20 mouse cellular contexts compared by ENCODE assay signal in genomic region chr8:3411085-3411484, GRCm38 (mm10). TPM values are rescaled to one million over a fixed set of nuclear protein-coding genes. Genes with fewer than 3 reads are reported as not detected.
A peak's percentile ranks its signal among the peaks of the same experiment; 100 is the strongest.
DNase-seq lines count a peak whose midpoint lies in the region; ATAC-seq and TF ChIP-seq lines count a peak whose summit lies in the region.
"Had no signal": no experiment of that assay in that cellular context is flagged by ENCODE, and none has a peak within 500 bp of the region (broad histone marks: within the 10 kb centered on the region; RNA-seq: fewer than 3 reads in every experiment).

No protein-coding gene starts in this region.

- ATAC-seq in liver, embryonic 15.5 days (ENCODE audit: insufficient read depth), result peak; percentile 24
- ATAC-seq in stomach, postnatal 0 days (ENCODE audit: low FRiP score, low TSS enrichment), result no peak
- no peak for ATAC-seq in kidney, embryonic 14.5 days (ENCODE audit: low FRiP score, low TSS enrichment)
- ATAC-seq: midbrain, embryonic 15.5 days had no signal

- intact Hi-C loops in heart, adult 2 months (cut with DNase I), result no loop called here
- intact Hi-C loops in heart, postnatal 14 days (cut with DNase I), result no loop called here

- peaks cover 16% of the 10 kb centered on the region for H3K4me1 ChIP-seq in heart, adult 2 months (ENCODE audit: control insufficient read depth, insufficient read depth, low read length)
- H3K4me1 ChIP-seq in embryonic fibroblast, embryonic 13.5 days (ENCODE audit: control insufficient read depth, insufficient read depth, low read length), result peaks cover 32% of the 10 kb centered on the region
- peaks cover 83% of the 10 kb centered on the region for H3K4me1 ChIP-seq in liver, embryonic 15.5 days (replicated peaks)
- peaks cover 2% of the 10 kb centered on the region; the same call in 1 of the 2 replicates for H3K4me1 ChIP-seq in stomach, postnatal 0 days (replicated peaks; ENCODE audit: control insufficient read depth, insufficient read depth)
- 0 out of 2 replicates have a peak, but pooled peaks cover 3% of the 10 kb centered on the region for H3K4me1 ChIP-seq in kidney, embryonic 14.5 days (ENCODE audit: control insufficient read depth, insufficient read depth, low read length)
- H3K4me1 ChIP-seq: limb, embryonic 10.5 days had no signal

- DNase-seq in heart, adult 2 months, result no peak
- no peak for DNase-seq in heart, postnatal 14 days
- DNase-seq in stomach, postnatal 0 days (ENCODE audit: low spot score), result no peak
- DNase-seq in kidney, adult 8-10 months, result no peak
- no peak for DNase-seq in frontal cortex, postnatal 14 days (ENCODE audit: low spot score in 2 of 2)
- DNase-seq: cerebellum, adult 9-11 months; heart, postnatal 4 days; kidney, postnatal 10 days; retina, postnatal 1 day had no signal

- H3K9ac ChIP-seq in heart, adult 2 months (ENCODE audit: low read depth, low read length), result no peak overlapping the region
- H3K9ac ChIP-seq in liver, embryonic 15.5 days, result no peak overlapping the region
- no peak overlapping the region for H3K9ac ChIP-seq in stomach, postnatal 0 days (ENCODE audit: low read length)
- H3K9ac ChIP-seq in kidney, embryonic 14.5 days (ENCODE audit: low read depth, low read length), result no peak overlapping the region
- H3K9ac ChIP-seq: heart, embryonic 12.5 days; lung, embryonic 15.5 days; midbrain, embryonic 15.5 days had no signal

- H3K9me3 ChIP-seq in liver, embryonic 15.5 days (replicated peaks), result no peaks in the 10 kb centered on the region
- no peaks in the 10 kb centered on the region for H3K9me3 ChIP-seq in stomach, postnatal 0 days (ENCODE audit: control insufficient read depth, low read length)
- H3K9me3 ChIP-seq in kidney, embryonic 14.5 days (ENCODE audit: control insufficient read depth, low read length), result no peaks in the 10 kb centered on the region
- H3K9me3 ChIP-seq: heart, embryonic 12.5 days; limb, embryonic 10.5 days; lung, embryonic 15.5 days; midbrain, embryonic 15.5 days had no signal

- no peak overlapping the region for H3K4me3 ChIP-seq in heart, adult 2 months
- no peak overlapping the region for H3K4me3 ChIP-seq in embryonic fibroblast, embryonic 13.5 days (ENCODE audit: insufficient read depth, low read length)
- H3K4me3 ChIP-seq in liver, embryonic 15.5 days (replicated peaks), result no peak overlapping the region
- no peak overlapping the region for H3K4me3 ChIP-seq in stomach, postnatal 0 days (ENCODE audit: low read depth, low read length)
- H3K4me3 ChIP-seq in kidney, embryonic 14.5 days (ENCODE audit: low read length), result no peak overlapping the region
- H3K4me3 ChIP-seq: heart, embryonic 12.5 days; left cerebral cortex, adult 2 months; limb, embryonic 10.5 days; lung, embryonic 15.5 days; midbrain, embryonic 15.5 days had no signal

- no peak for TF ChIP-seq EP300 in heart, adult 2 months (IDR thresholded peaks at IDR 0.05; ENCODE audit: insufficient read depth, low read depth, low read length)
- TF ChIP-seq EP300 in stomach, postnatal 0 days (optimal IDR thresholded peaks at IDR 0.05), result no peak

- 80% methylated on average over 2 of the region's 2 CpGs for WGBS in heart, adult 2 months
- WGBS in liver, embryonic 15.5 days (ENCODE audit: insufficient replicate concordance), result 30% methylated on average over 2 of the region's 2 CpGs
- WGBS in stomach, postnatal 0 days, result 72% methylated on average over 2 of the region's 2 CpGs
- WGBS in kidney, embryonic 14.5 days, result 78% methylated on average over 2 of the region's 2 CpGs

- H3K4me2 ChIP-seq in liver, embryonic 15.5 days, result no peak overlapping the region
- H3K4me2 ChIP-seq in stomach, postnatal 0 days (replicated peaks; ENCODE audit: low read depth), result 0 out of 2 replicates have a peak overlapping the region, but pooled peaks have one; percentile 9
- H3K4me2 ChIP-seq in kidney, embryonic 14.5 days (replicated peaks; ENCODE audit: low read depth, low read length), result no peak overlapping the region
- H3K4me2 ChIP-seq: heart, embryonic 12.5 days; lung, embryonic 15.5 days; midbrain, embryonic 15.5 days had no signal

- 0 out of 2 replicates have a peak, but pooled peaks cover 1% of the 10 kb centered on the region for H3K79me2 ChIP-seq in heart, adult 2 months (replicated peaks; ENCODE audit: control insufficient read depth, insufficient read depth, low read length)

- H3K27ac ChIP-seq in heart, adult 2 months, result peak overlapping the region; percentile 82
- H3K27ac ChIP-seq in embryonic fibroblast, embryonic 13.5 days (ENCODE audit: insufficient read depth, low read length), result peak overlapping the region; percentile 20; the same call in 1 of the 2 replicates
- H3K27ac ChIP-seq in liver, embryonic 15.5 days (replicated peaks), result peak overlapping the region; percentile 67
- peak overlapping the region; percentile 61 for H3K27ac ChIP-seq in stomach, postnatal 0 days (replicated peaks)
- H3K27ac ChIP-seq in kidney, embryonic 14.5 days (ENCODE audit: low read depth, low read length), result no peak overlapping the region
- H3K27ac ChIP-seq: left cerebral cortex, adult 2 months; limb, embryonic 10.5 days; lung, embryonic 15.5 days; midbrain, embryonic 15.5 days had no signal

- no peak for TF ChIP-seq CTCF in heart, adult 2 months (IDR thresholded peaks at IDR 0.05)
- TF ChIP-seq CTCF in embryonic fibroblast, embryonic 13.5 days (IDR thresholded peaks at IDR 0.05; ENCODE audit: borderline replicate concordance, insufficient read depth, low read length), result no peak
- TF ChIP-seq CTCF in stomach, postnatal 0 days (IDR thresholded peaks at IDR 0.05; ENCODE audit: low read depth), result no peak

- no peaks in the 10 kb centered on the region for H3K27me3 ChIP-seq in heart, adult 2 months (ENCODE audit: control insufficient read depth, insufficient read depth, low read length)
- H3K27me3 ChIP-seq in liver, embryonic 15.5 days, result no peaks in the 10 kb centered on the region
- no peaks in the 10 kb centered on the region for H3K27me3 ChIP-seq in stomach, postnatal 0 days (ENCODE audit: control insufficient read depth, insufficient read depth, low read length)
- H3K27me3 ChIP-seq in kidney, embryonic 14.5 days (ENCODE audit: control insufficient read depth, insufficient read depth, low read length), result no peaks in the 10 kb centered on the region
- H3K27me3 ChIP-seq: heart, embryonic 12.5 days; lung, embryonic 15.5 days; midbrain, embryonic 15.5 days had no signal

- no peak for TF ChIP-seq POLR2A in heart, adult 2 months (IDR thresholded peaks at IDR 0.05; ENCODE audit: insufficient read depth, low read depth, low read length)
- no peak for TF ChIP-seq POLR2A in embryonic fibroblast, embryonic 13.5 days (IDR thresholded peaks at IDR 0.05; ENCODE audit: low read depth, low read length)

- H3K36me3 ChIP-seq in heart, adult 2 months (ENCODE audit: control insufficient read depth, insufficient read depth, low read length), result peaks cover 5% of the 10 kb centered on the region
- H3K36me3 ChIP-seq in liver, embryonic 15.5 days (replicated peaks), result no peaks in the 10 kb centered on the region
- H3K36me3 ChIP-seq in stomach, postnatal 0 days (ENCODE audit: control insufficient read depth, insufficient read depth, low read length), result peaks cover 2% of the 10 kb centered on the region; the same call in 1 of the 2 replicates
- H3K36me3 ChIP-seq in kidney, embryonic 14.5 days (ENCODE audit: control insufficient read depth, insufficient read depth, low read length), result no peaks in the 10 kb centered on the region
- H3K36me3 ChIP-seq: heart, embryonic 12.5 days; limb, embryonic 10.5 days; lung, embryonic 15.5 days; midbrain, embryonic 15.5 days had no signal

RNA-seq across cellular contexts. Expression of gene Arhgef18, which starts 18.3 kb away (rescaled TPM):
- 10 to 100 TPM; 18.7 to 20.4 TPM for total RNA-seq in heart, adult 2 months (2021)
- polyA plus RNA-seq in heart, adult 2 months (2012; rRNA removed), result 12.3 and 15.3 TPM in 2 replicates
- 10 to 100 TPM; 20.5 to 21.4 TPM for total RNA-seq in heart, postnatal 14 days (2021)
- 19.8 and 21.2 TPM in 2 replicates for polyA plus RNA-seq in embryonic fibroblast, embryonic 13.5 days (2011; ENCODE audit: insufficient read length, low read depth, missing spikeins)
- 1.8 and 2.2 TPM in 2 replicates for polyA plus RNA-seq in liver, embryonic 15.5 days (2015; fragmentation: Nextera tagmentation; extraction: Ambion mirVana)
- polyA plus RNA-seq in stomach, postnatal 0 days (2015; fragmentation: Nextera tagmentation; extraction: Ambion mirVana), result 5.5 TPM in 2 replicates
- 8.9 and 11.7 TPM in 2 replicates for polyA plus RNA-seq in kidney, embryonic 14.5 days (2014; fragmentation: Nextera tagmentation; extraction: Ambion mirVana)

RNA-seq across cellular contexts. Expression of gene Pex11g, which starts 56.4 kb away (rescaled TPM):
- 1 to 10 TPM; 2.4 to 3.1 TPM for total RNA-seq in heart, adult 2 months (2021)
- polyA plus RNA-seq in heart, adult 2 months (2012; rRNA removed), result 4.5 and 5.5 TPM in 2 replicates
- total RNA-seq in heart, postnatal 14 days (2021), result 1 to 10 TPM; 3.0 to 3.5 TPM
- 3.8 and 5.9 TPM in 2 replicates for polyA plus RNA-seq in embryonic fibroblast, embryonic 13.5 days (2011; ENCODE audit: insufficient read length, low read depth, missing spikeins)
- polyA plus RNA-seq in liver, embryonic 15.5 days (2015; fragmentation: Nextera tagmentation; extraction: Ambion mirVana), result 6.7 and 8.0 TPM in 2 replicates
- polyA plus RNA-seq in stomach, postnatal 0 days (2015; fragmentation: Nextera tagmentation; extraction: Ambion mirVana), result 11.6 and 15.4 TPM in 2 replicates
- polyA plus RNA-seq in kidney, embryonic 14.5 days (2014; fragmentation: Nextera tagmentation; extraction: Ambion mirVana), result 3.7 and 4.4 TPM in 2 replicates

RNA-seq across cellular contexts. Expression of gene A430078G23Rik, which starts 57.9 kb away (rescaled TPM):
- total RNA-seq in heart, adult 2 months (2021), result under 1 TPM; 0.57 TPM
- 0.41 and 0.53 TPM in 2 replicates for polyA plus RNA-seq in heart, adult 2 months (2012; rRNA removed)
- 1 to 10 TPM in 1 of 2 experiments, under 1 TPM in 1; 0.79 to 1.7 TPM for total RNA-seq in heart, postnatal 14 days (2021)
- polyA plus RNA-seq in embryonic fibroblast, embryonic 13.5 days (2011; ENCODE audit: insufficient read length, low read depth, missing spikeins), result not detected in 2 replicates
- polyA plus RNA-seq in liver, embryonic 15.5 days (2015; fragmentation: Nextera tagmentation; extraction: Ambion mirVana), result 1.2 TPM in 2 replicates
- polyA plus RNA-seq in stomach, postnatal 0 days (2015; fragmentation: Nextera tagmentation; extraction: Ambion mirVana), result 0.51 and 0.63 TPM in 2 replicates
- polyA plus RNA-seq in kidney, embryonic 14.5 days (2014; fragmentation: Nextera tagmentation; extraction: Ambion mirVana), result not detected in 2 replicates
- total RNA-seq: layer of hippocampus, adult 8-10 months had no signal
- polyA plus RNA-seq: forebrain, embryonic 11.5 days; heart, embryonic 12.5 days; limb, embryonic 10.5 days; midbrain, embryonic 15.5 days had no signal

RNA-seq across cellular contexts. Expression of gene Tex45, which starts 59.6 kb away (rescaled TPM):
- total RNA-seq in heart, adult 2 months (2021), result under 1 TPM in 1 of 2 experiments, not detected in 1; 0.14 TPM
- 0.12 TPM in 1 of 2 replicates, not detected in the other for polyA plus RNA-seq in heart, adult 2 months (2012; rRNA removed)
- not detected for total RNA-seq in heart, postnatal 14 days (2021)
- polyA plus RNA-seq in embryonic fibroblast, embryonic 13.5 days (2011; ENCODE audit: insufficient read length, low read depth, missing spikeins), result not detected in 2 replicates
- not detected in 2 replicates for polyA plus RNA-seq in liver, embryonic 15.5 days (2015; fragmentation: Nextera tagmentation; extraction: Ambion mirVana)
- 0.46 and 1.1 TPM in 2 replicates for polyA plus RNA-seq in stomach, postnatal 0 days (2015; fragmentation: Nextera tagmentation; extraction: Ambion mirVana)
- not detected in 2 replicates for polyA plus RNA-seq in kidney, embryonic 14.5 days (2014; fragmentation: Nextera tagmentation; extraction: Ambion mirVana)
- total RNA-seq: adrenal gland, postnatal 14 days had no signal
- polyA plus RNA-seq: heart, embryonic 12.5 days; limb, embryonic 10.5 days; lung, embryonic 15.5 days had no signal
